Mouse (Mus musculus): ENCODE measurements at regions not wholly inside any gene's neighbourhood (a gene's known extent, or its start where the extent isn't known, plus 50 kb on each side); places are given as distances from the start of the nearest gene placed in this dataset.
"Not testable (repeated sequence)": the region's sequence is repeated elsewhere in the genome, so short reads cannot be mapped to it uniquely, and the experiment has no call there.

GRCm38 (mm10) chr5:68353816-68354215, 322.2 kb downstream of the Grxcr1 start:
- TF ChIP-seq POLR2A (IDR thresholded peaks at IDR 0.05; ENCODE audit: insufficient read length, low read depth); MYOG (IDR thresholded peaks at IDR 0.05; ENCODE audit: control insufficient read depth in 1 of 3, insufficient read depth in 1 of 3, insufficient read length in 2 of 3, low read depth in 2 of 3); MAX (IDR thresholded peaks at IDR 0.05; ENCODE audit: low read depth); TCF12 (IDR thresholded peaks at IDR 0.05; ENCODE audit: insufficient read depth, poor library complexity, severe bottlenecking); MYOD1 (IDR thresholded peaks at IDR 0.05; ENCODE audit: control insufficient read depth in 1 of 3, insufficient read length in 2 of 3, low read depth in 2 of 3); CEBPB (IDR thresholded peaks at IDR 0.05; ENCODE audit: insufficient read depth, poor library complexity, severe bottlenecking); E2F4 (IDR thresholded peaks at IDR 0.05; ENCODE audit: insufficient read depth); USF1 (IDR thresholded peaks at IDR 0.05; ENCODE audit: low read depth); REST (IDR thresholded peaks at IDR 0.05; ENCODE audit: insufficient read depth, insufficient read length); POLR2AphosphoS2 (IDR thresholded peaks at IDR 0.05; ENCODE audit: insufficient read length, low read depth): not testable (repeated sequence)

Data from myocyte (in vitro differentiated cells).